Mouse (Mus musculus): Measurements from ENCODE around the gene Bloc1s4. TPM values are rescaled to one million over a fixed set of nuclear protein-coding genes. Genes with fewer than 3 reads are reported as not detected.
A peak's percentile ranks its signal among the peaks of the same experiment; 100 is the strongest.

The Bloc1s4 gene
- polyA plus RNA-seq, 1 experiment: 27.2 TPM

- TF ChIP-seq FLI1 (IDR thresholded peaks at IDR 0.05; ENCODE audit: low read length): no peak
- no peak for TF ChIP-seq GATA1 (IDR thresholded peaks at IDR 0.05; ENCODE audit: borderline replicate concordance, low read length)
Measured at GRCm38 (mm10) chr5:36729923-36730322, 18.5 kb downstream of the Bloc1s4 start.

GRCm38 (mm10) chr5:36729086-36729473 lies 19.4 kb downstream of the Bloc1s4 start:
- Histone ChIP-seq H3K9me3 (no peaks in the 10 kb centered on the region), H3K27me3 (replicated peaks) (peaks cover 11% of the 10 kb centered on the region), H3K4me1 (peaks cover 84% of the 10 kb centered on the region), H3K4me3 (replicated peaks) (no peak overlapping the region), H3K36me3 (replicated peaks; ENCODE audit: low read length) (no peaks in the 10 kb centered on the region)
- TF ChIP-seq FLI1 (IDR thresholded peaks at IDR 0.05; ENCODE audit: low read length) (no peak), GATA1 (IDR thresholded peaks at IDR 0.05; ENCODE audit: borderline replicate concordance, low read length) (no peak)

More at GRCm38 (mm10) chr5:36729923-36730322, 18.5 kb downstream of the Bloc1s4 start:
- Histone ChIP-seq H3K9me3 (no peaks in the 10 kb centered on the region), H3K4me1 (peaks cover 81% of the 10 kb centered on the region), H3K36me3 (replicated peaks; ENCODE audit: low read length) (no peaks in the 10 kb centered on the region), H3K4me3 (replicated peaks) (no peak overlapping the region), H3K27me3 (replicated peaks) (peaks cover 11% of the 10 kb centered on the region)

- Histone ChIP-seq H3K36me3 (replicated peaks; ENCODE audit: low read length) (no peaks in the 10 kb centered on the region), H3K4me1 (peaks cover 85% of the 10 kb centered on the region), H3K4me3 (replicated peaks) (no peak overlapping the region), H3K27me3 (replicated peaks) (peaks cover 10% of the 10 kb centered on the region), H3K9me3 (no peaks in the 10 kb centered on the region)
- no peak for TF ChIP-seq GATA1 (IDR thresholded peaks at IDR 0.05; ENCODE audit: borderline replicate concordance, low read length)
Measured at GRCm38 (mm10) chr5:36728403-36729085, 19.9 kb downstream of the Bloc1s4 start.

GRCm38 (mm10) chr5:36727776-36728175 lies 20.7 kb downstream of the Bloc1s4 start:
- no peaks in the 10 kb centered on the region for H3K9me3 ChIP-seq
- H3K27me3 ChIP-seq (replicated peaks): peaks cover 9% of the 10 kb centered on the region
- TF ChIP-seq GATA1 (IDR thresholded peaks at IDR 0.05; ENCODE audit: borderline replicate concordance, low read length) (no peak), FLI1 (IDR thresholded peaks at IDR 0.05; ENCODE audit: low read length) (no peak)
- H3K4me1 ChIP-seq: peaks cover 89% of the 10 kb centered on the region
- H3K4me3 ChIP-seq (replicated peaks): no peak overlapping the region
- no peaks in the 10 kb centered on the region for H3K36me3 ChIP-seq (replicated peaks; ENCODE audit: low read length)

- H3K4me3 ChIP-seq (replicated peaks): peak overlapping the region; percentile 69
- peaks cover 9% of the 10 kb centered on the region for H3K27me3 ChIP-seq (replicated peaks)
- no peaks in the 10 kb centered on the region for H3K9me3 ChIP-seq
- TF ChIP-seq FLI1 (IDR thresholded peaks at IDR 0.05; ENCODE audit: low read length): no peak
- no peak for TF ChIP-seq GATA1 (IDR thresholded peaks at IDR 0.05; ENCODE audit: borderline replicate concordance, low read length)
- H3K36me3 ChIP-seq (replicated peaks; ENCODE audit: low read length): no peaks in the 10 kb centered on the region
- peaks cover 90% of the 10 kb centered on the region for H3K4me1 ChIP-seq
Measured at GRCm38 (mm10) chr5:36727136-36727535, 21.3 kb downstream of the Bloc1s4 start.

- no peaks in the 10 kb centered on the region for H3K36me3 ChIP-seq (replicated peaks; ENCODE audit: low read length)
- H3K27me3 ChIP-seq (replicated peaks): peaks cover 9% of the 10 kb centered on the region
- no peak for TF ChIP-seq GATA1 (IDR thresholded peaks at IDR 0.05; ENCODE audit: borderline replicate concordance, low read length)
- TF ChIP-seq FLI1 (IDR thresholded peaks at IDR 0.05; ENCODE audit: low read length): no peak
- H3K9me3 ChIP-seq: no peaks in the 10 kb centered on the region
- H3K4me1 ChIP-seq: peaks cover 90% of the 10 kb centered on the region
- peak overlapping the region; percentile 11 for H3K4me3 ChIP-seq (replicated peaks)
Measured at GRCm38 (mm10) chr5:36726387-36726801, 22.1 kb downstream of the Bloc1s4 start.

- Histone ChIP-seq H3K4me3 (replicated peaks) (peak overlapping the region; percentile 11), H3K36me3 (replicated peaks; ENCODE audit: low read length) (no peaks in the 10 kb centered on the region), H3K9me3 (no peaks in the 10 kb centered on the region), H3K27me3 (replicated peaks) (peaks cover 5% of the 10 kb centered on the region), H3K4me1 (peaks cover 90% of the 10 kb centered on the region)
- TF ChIP-seq FLI1 (IDR thresholded peaks at IDR 0.05; ENCODE audit: low read length): no peak
- TF ChIP-seq GATA1 (IDR thresholded peaks at IDR 0.05; ENCODE audit: borderline replicate concordance, low read length): no peak
Measured at GRCm38 (mm10) chr5:36725861-36726260, 22.6 kb downstream of the Bloc1s4 start.

- Histone ChIP-seq H3K36me3 (replicated peaks; ENCODE audit: low read length) (no peaks in the 10 kb centered on the region), H3K9me3 (no peaks in the 10 kb centered on the region), H3K4me1 (peaks cover 90% of the 10 kb centered on the region), H3K27me3 (replicated peaks) (peaks cover 6% of the 10 kb centered on the region), H3K4me3 (replicated peaks) (no peak overlapping the region)
- no peak for TF ChIP-seq FLI1 (IDR thresholded peaks at IDR 0.05; ENCODE audit: low read length)
- TF ChIP-seq GATA1 (IDR thresholded peaks at IDR 0.05; ENCODE audit: borderline replicate concordance, low read length): no peak
Measured at GRCm38 (mm10) chr5:36724274-36724673, 24.2 kb downstream of the Bloc1s4 start.

GRCm38 (mm10) chr5:36723356-36723755 lies 25.1 kb downstream of the Bloc1s4 start:
- Histone ChIP-seq H3K36me3 (replicated peaks; ENCODE audit: low read length) (no peaks in the 10 kb centered on the region), H3K27me3 (replicated peaks) (peaks cover 4% of the 10 kb centered on the region), H3K4me1 (peaks cover 89% of the 10 kb centered on the region), H3K4me3 (replicated peaks) (no peak overlapping the region), H3K9me3 (no peaks in the 10 kb centered on the region)
- TF ChIP-seq GATA1 (IDR thresholded peaks at IDR 0.05; ENCODE audit: borderline replicate concordance, low read length): no peak
- TF ChIP-seq FLI1 (IDR thresholded peaks at IDR 0.05; ENCODE audit: low read length): no peak

GRCm38 (mm10) chr5:36722415-36722856 lies 26.0 kb downstream of the Bloc1s4 start:
- Histone ChIP-seq H3K36me3 (replicated peaks; ENCODE audit: low read length) (no peaks in the 10 kb centered on the region), H3K27me3 (replicated peaks) (peaks cover 10% of the 10 kb centered on the region), H3K4me1 (peaks cover 88% of the 10 kb centered on the region), H3K4me3 (replicated peaks) (peak overlapping the region; percentile 38), H3K9me3 (no peaks in the 10 kb centered on the region)
- TF ChIP-seq GATA1 (IDR thresholded peaks at IDR 0.05; ENCODE audit: borderline replicate concordance, low read length) (no peak), FLI1 (IDR thresholded peaks at IDR 0.05; ENCODE audit: low read length) (no peak)
